Mouse (Mus musculus): ENCODE results near the gene Ppp1r12c. TPM values are rescaled to one million over a fixed set of nuclear protein-coding genes. Genes with fewer than 3 reads are reported as not detected.

Gene Ppp1r12c
- polyA plus RNA-seq, 2 experiments: 59.1 to 103 TPM

DNA sequence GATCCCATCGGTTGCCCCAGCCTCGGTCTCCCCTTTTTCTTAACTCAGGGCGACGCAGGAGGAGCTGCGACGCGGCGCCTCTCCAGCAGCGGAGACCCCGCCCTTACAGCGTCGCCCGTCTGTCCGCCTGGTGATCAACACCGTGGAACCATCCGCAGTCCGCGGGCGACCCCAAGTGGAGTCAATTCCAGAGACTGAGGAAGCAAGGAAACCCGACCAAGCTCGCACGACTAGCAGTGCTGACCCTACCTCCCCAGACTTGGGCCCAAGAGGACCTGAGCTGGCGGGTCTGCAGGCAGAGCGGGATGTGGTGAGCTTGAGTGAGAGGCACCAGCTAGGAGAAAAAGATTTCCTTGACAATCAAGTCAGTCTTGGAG is 30.3 kb downstream of the Ppp1r12c start:
- H3K4me2 ChIP-seq (replicated peaks; ENCODE audit: low read depth, low read length, severe bottlenecking): peak overlapping the region; percentile 74
- peak overlapping the region; percentile 39; the same call in 1 of the 2 replicates for H3K9ac ChIP-seq (ENCODE audit: low read depth, low read length, severe bottlenecking)
- no peaks in the 10 kb centered on the region for H3K9me3 ChIP-seq (ENCODE audit: control insufficient read depth, low read length)
- peak overlapping the region; percentile 39 for H3K4me3 ChIP-seq (replicated peaks; ENCODE audit: low read length)
- 1% methylated on average over 24 of the region's 24 CpGs for WGBS
- H3K27ac ChIP-seq (replicated peaks; ENCODE audit: low read depth, low read length): no peak overlapping the region
- peaks cover 40% of the 10 kb centered on the region for H3K27me3 ChIP-seq (ENCODE audit: control insufficient read depth, insufficient read depth, low read length)
- DNase-seq (ENCODE audit: low spot score) (peak; percentile 81), ATAC-seq (ENCODE audit: low FRiP score, low read depth) (peak; percentile 84)
- peaks cover 6% of the 10 kb centered on the region; the same call in 1 of the 2 replicates for H3K4me1 ChIP-seq (ENCODE audit: control insufficient read depth, insufficient read depth, low read length)
- TF ChIP-seq POLR2A (IDR thresholded peaks at IDR 0.05; ENCODE audit: borderline replicate concordance, extremely low read depth, insufficient read depth, insufficient read length): no peak
- H3K36me3 ChIP-seq (ENCODE audit: control insufficient read depth, insufficient read depth, low read length): no peaks in the 10 kb centered on the region

DNA sequence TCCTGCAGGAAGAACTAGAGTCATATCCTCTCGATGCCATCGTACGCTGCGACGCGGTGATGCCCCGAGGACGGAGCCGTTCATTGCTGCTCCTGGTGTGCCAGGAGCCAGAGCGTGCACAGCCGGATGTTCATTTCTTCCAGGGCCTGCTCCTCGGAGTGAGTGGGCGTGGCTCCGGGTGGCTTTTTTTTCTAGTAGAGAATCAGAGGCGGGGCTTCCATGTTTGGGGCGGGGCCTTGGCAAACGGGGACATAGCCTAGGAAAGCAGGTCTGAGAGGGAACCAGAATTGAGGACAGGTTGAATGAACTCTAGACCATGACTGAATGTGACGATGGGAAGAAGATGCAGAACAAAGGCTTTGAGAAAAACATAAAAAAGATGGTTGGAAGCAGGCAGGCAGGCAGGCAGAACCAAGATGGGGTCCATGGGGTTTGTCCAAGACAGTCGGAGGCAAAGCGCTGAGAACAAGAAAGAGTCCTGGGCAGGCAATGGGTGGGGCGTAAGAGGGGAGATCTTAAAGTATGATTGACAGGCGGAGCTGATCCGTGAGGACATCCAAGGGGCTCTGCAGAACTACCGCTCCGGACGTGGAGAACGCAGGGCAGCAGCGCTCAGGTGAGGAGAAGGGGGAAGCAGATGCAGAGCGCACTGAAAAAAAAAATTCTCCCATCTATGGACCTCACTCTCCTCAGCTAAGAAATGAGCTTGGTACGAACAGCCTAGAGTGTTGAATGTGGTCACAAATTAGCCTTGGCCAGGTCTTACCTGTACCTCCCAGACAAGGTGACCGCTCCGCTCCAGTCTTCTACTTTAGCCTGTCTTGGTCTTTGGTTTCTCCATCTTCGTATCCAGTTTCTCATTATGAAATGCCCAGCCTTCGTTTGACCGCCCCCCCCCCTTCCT is 31.0 kb downstream of the Ppp1r12c start:
- WGBS: 2% methylated on average over 35 of the region's 35 CpGs
- H3K4me2 ChIP-seq (replicated peaks; ENCODE audit: low read depth, low read length, severe bottlenecking): peak overlapping the region; percentile 74
- ATAC-seq (ENCODE audit: low FRiP score, low read depth) (0 out of 2 replicates have a peak, but pooled peaks have one; percentile 35), DNase-seq (ENCODE audit: low spot score) (peak; percentile 49)
- peaks cover 6% of the 10 kb centered on the region; the same call in 1 of the 2 replicates for H3K4me1 ChIP-seq (ENCODE audit: control insufficient read depth, insufficient read depth, low read length)
- H3K4me3 ChIP-seq (replicated peaks; ENCODE audit: low read length): peak overlapping the region; percentile 39
- peaks cover 40% of the 10 kb centered on the region for H3K27me3 ChIP-seq (ENCODE audit: control insufficient read depth, insufficient read depth, low read length)
- no peak for TF ChIP-seq POLR2A (IDR thresholded peaks at IDR 0.05; ENCODE audit: borderline replicate concordance, extremely low read depth, insufficient read depth, insufficient read length)
- H3K9ac ChIP-seq (ENCODE audit: low read depth, low read length, severe bottlenecking): peak overlapping the region; percentile 39
- H3K9me3 ChIP-seq (ENCODE audit: control insufficient read depth, low read length): no peaks in the 10 kb centered on the region
- no peak overlapping the region for H3K27ac ChIP-seq (replicated peaks; ENCODE audit: low read depth, low read length)
- H3K36me3 ChIP-seq (ENCODE audit: control insufficient read depth, insufficient read depth, low read length): no peaks in the 10 kb centered on the region

DNA sequence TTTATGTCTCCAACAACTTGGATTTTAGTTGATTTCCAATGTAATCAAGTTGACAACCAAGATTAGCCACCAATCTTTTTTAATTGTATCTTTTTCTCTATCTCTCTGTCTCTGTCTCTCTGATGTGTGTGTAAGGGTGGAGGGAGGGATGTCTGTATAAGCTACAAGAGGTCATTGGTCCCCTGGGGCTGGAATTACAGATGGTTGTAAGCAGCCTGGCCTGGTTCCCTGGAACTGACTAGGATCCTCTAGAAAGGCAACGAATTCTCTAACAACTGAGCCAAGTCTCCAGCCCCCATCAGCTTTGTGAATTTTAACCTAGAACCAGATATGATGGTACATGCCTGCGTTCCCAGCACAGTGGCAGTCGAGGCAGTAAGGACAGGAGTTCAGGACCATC is 33.7 kb downstream of the Ppp1r12c start:
- H3K36me3 ChIP-seq (ENCODE audit: control insufficient read depth, insufficient read depth, low read length): no peaks in the 10 kb centered on the region
- no peak overlapping the region for H3K4me2 ChIP-seq (replicated peaks; ENCODE audit: low read depth, low read length, severe bottlenecking)
- H3K9me3 ChIP-seq (ENCODE audit: control insufficient read depth, low read length): no peaks in the 10 kb centered on the region
- H3K9ac ChIP-seq (ENCODE audit: low read depth, low read length, severe bottlenecking): no peak overlapping the region
- no peak for ATAC-seq (ENCODE audit: low FRiP score, low read depth)
- peaks cover 22% of the 10 kb centered on the region for H3K27me3 ChIP-seq (ENCODE audit: control insufficient read depth, insufficient read depth, low read length)
- H3K27ac ChIP-seq (replicated peaks; ENCODE audit: low read depth, low read length): no peak overlapping the region
- TF ChIP-seq POLR2A (IDR thresholded peaks at IDR 0.05; ENCODE audit: borderline replicate concordance, extremely low read depth, insufficient read depth, insufficient read length): no peak
- H3K4me3 ChIP-seq (replicated peaks; ENCODE audit: low read length): no peak overlapping the region
- no peak for DNase-seq (ENCODE audit: low spot score)
- peaks cover 6% of the 10 kb centered on the region; the same call in 1 of the 2 replicates for H3K4me1 ChIP-seq (ENCODE audit: control insufficient read depth, insufficient read depth, low read length)
- WGBS: 63% methylated on average over 3 of the region's 3 CpGs

DNA sequence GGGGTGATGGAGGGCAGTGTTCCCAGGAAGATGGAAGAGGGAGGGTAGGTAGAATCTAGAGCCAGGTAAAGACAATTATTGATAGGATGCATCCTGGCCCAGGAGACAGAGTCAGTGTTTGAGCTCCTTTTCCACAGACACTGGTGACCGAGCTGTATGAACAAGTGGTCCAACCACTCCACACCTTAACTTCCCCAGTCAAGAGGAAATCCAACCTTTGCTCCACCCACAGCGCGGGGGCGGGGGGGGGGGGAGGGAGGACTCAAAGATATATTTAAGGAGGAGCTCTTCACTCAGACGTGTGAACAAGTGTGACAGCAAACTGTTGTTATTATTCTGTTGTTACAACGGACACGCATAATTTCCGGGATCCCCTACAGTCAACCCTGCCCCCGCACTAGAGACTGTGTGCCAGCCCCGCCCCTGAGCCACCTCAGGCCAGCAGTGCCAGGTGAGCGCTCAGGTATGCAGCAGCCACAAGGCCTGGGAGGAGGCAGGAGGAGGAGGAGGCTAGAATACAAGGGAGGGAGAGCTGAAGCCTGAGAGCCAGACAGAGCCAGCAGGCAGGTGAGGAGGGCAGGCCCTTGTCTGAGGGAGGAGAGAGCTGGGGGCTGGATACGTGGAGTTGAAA is 37.2 kb downstream of the Ppp1r12c start:
- TF ChIP-seq POLR2A (IDR thresholded peaks at IDR 0.05; ENCODE audit: borderline replicate concordance, extremely low read depth, insufficient read depth, insufficient read length): no peak
- H3K4me1 ChIP-seq (ENCODE audit: control insufficient read depth, insufficient read depth, low read length): no peaks in the 10 kb centered on the region
- no peak overlapping the region for H3K9ac ChIP-seq (ENCODE audit: low read depth, low read length, severe bottlenecking)
- ATAC-seq (ENCODE audit: low FRiP score, low read depth) (no peak; the same call in 1 of the 2 replicates), DNase-seq (ENCODE audit: low spot score) (no peak)
- no peak overlapping the region for H3K27ac ChIP-seq (replicated peaks; ENCODE audit: low read depth, low read length)
- H3K9me3 ChIP-seq (ENCODE audit: control insufficient read depth, low read length): no peaks in the 10 kb centered on the region
- no peak overlapping the region for H3K4me3 ChIP-seq (replicated peaks; ENCODE audit: low read length)
- WGBS: 7% methylated on average over 12 of the region's 12 CpGs
- H3K27me3 ChIP-seq (ENCODE audit: control insufficient read depth, insufficient read depth, low read length): no peaks in the 10 kb centered on the region
- no peak overlapping the region for H3K4me2 ChIP-seq (replicated peaks; ENCODE audit: low read depth, low read length, severe bottlenecking)
- H3K36me3 ChIP-seq (ENCODE audit: control insufficient read depth, insufficient read depth, low read length): no peaks in the 10 kb centered on the region

Data from limb, embryonic 14.5 days (tissue).